ENCODE assay signal across 27 mouse cellular contexts in genomic region chr15:89275497-89275896, GRCm38 (mm10). TPM values are rescaled to one million over a fixed set of nuclear protein-coding genes. Genes with fewer than 3 reads are reported as not detected.
"Had no signal": no experiment of that assay in that cellular context is flagged by ENCODE, and none has a peak within 500 bp of the region (broad histone marks: within the 10 kb centered on the region; RNA-seq: fewer than 3 reads in every experiment).

No protein-coding gene starts in this region.

- DNase-seq: kidney, adult 11 months; kidney, adult 8-10 months; kidney, postnatal 10 days; kidney, postnatal 36 days; layer of hippocampus, postnatal 36 days; left cerebral cortex, postnatal 4 days; liver, postnatal 0 days; lung, embryonic 14.5 days; right cerebral cortex, adult 18-20 months; right cerebral cortex, postnatal 14 days; right cerebral cortex, postnatal 4 days; thymus, adult 2 months; thymus, postnatal 14 days; thymus, postnatal 4 days had no signal

- H3K4me1 ChIP-seq: kidney, embryonic 15.5 days; limb, embryonic 12.5 days; limb, embryonic 15.5 days; midbrain, embryonic 13.5 days; neural tube, embryonic 13.5 days had no signal

- H3K9ac ChIP-seq: kidney, embryonic 15.5 days; limb, embryonic 12.5 days; limb, embryonic 15.5 days; liver, embryonic 14.5 days; liver, postnatal 0 days; lung, embryonic 14.5 days; midbrain, embryonic 13.5 days; neural tube, embryonic 13.5 days had no signal

- H3K4me3 ChIP-seq: kidney, embryonic 15.5 days; left cerebral cortex, adult 2 months; limb, embryonic 12.5 days; limb, embryonic 15.5 days; midbrain, embryonic 13.5 days; myocyte; neural tube, embryonic 13.5 days had no signal

- H3K27ac ChIP-seq: kidney, embryonic 15.5 days; left cerebral cortex, adult 2 months; limb, embryonic 12.5 days; limb, embryonic 15.5 days; liver, embryonic 14.5 days; macrophage; midbrain, embryonic 13.5 days; neural tube, embryonic 13.5 days; stomach, postnatal 0 days had no signal

- H3K9me3 ChIP-seq: kidney, embryonic 15.5 days; limb, embryonic 12.5 days; limb, embryonic 15.5 days; midbrain, embryonic 13.5 days; neural tube, embryonic 13.5 days had no signal

- H3K27me3 ChIP-seq: kidney, embryonic 15.5 days; limb, embryonic 12.5 days; limb, embryonic 15.5 days; midbrain, embryonic 13.5 days; neural tube, embryonic 13.5 days had no signal

- ATAC-seq: liver, postnatal 0 days; lung, postnatal 0 days; midbrain, embryonic 13.5 days had no signal

- H3K4me2 ChIP-seq: kidney, embryonic 15.5 days; limb, embryonic 12.5 days; limb, embryonic 15.5 days; liver, embryonic 11.5 days; lung, embryonic 14.5 days; midbrain, embryonic 13.5 days; neural tube, embryonic 13.5 days had no signal

RNA-seq across cellular contexts. Expression of gene Adm2, which starts 47.0 kb away (rescaled TPM):
- polyA plus RNA-seq: macrophage; midbrain, embryonic 13.5 days; neural tube, embryonic 13.5 days; stomach, embryonic 14.5 days had no signal

RNA-seq across cellular contexts. Expression of gene Miox, which starts 58.7 kb away (rescaled TPM):
- polyA plus RNA-seq: limb, embryonic 12.5 days; limb, embryonic 15.5 days; lung, embryonic 14.5 days; lung, postnatal 0 days; macrophage; midbrain, embryonic 13.5 days; neural tube, embryonic 13.5 days; stomach, embryonic 14.5 days; stomach, postnatal 0 days had no signal
